Mouse (Mus musculus) forebrain, embryonic 12.5 days (tissue): ENCODE data around the gene Rbm48. TPM values are rescaled to one million over a fixed set of nuclear protein-coding genes. Genes with fewer than 3 reads are reported as not detected.

Source experiments
- ATAC-seq: fragments of 200-750 bp; cut with Nextera tagmentation; 2 replicates; pipeline ENCODE4 v1.8.0; 2017; ENCODE audit warnings: moderate TSS enrichment; ENCODE audit not compliant: low FRiP score
- H3K27ac ChIP-seq: fragments of 300-500 bp; sonication (generic); 2 replicates; pipeline ENCODE4 v1.5.1; 2016; ENCODE audit warnings: mild to moderate bottlenecking
- H3K27me3 ChIP-seq: fragments of 300-500 bp; sonication (generic); 2 replicates; pipeline ENCODE4 v1.6.1; 2016; ENCODE audit warnings: mild to moderate bottlenecking
- H3K36me3 ChIP-seq: fragments of 300-500 bp; sonication (generic); replicated peaks from 2 replicates; pipeline ENCODE4 v1.6.1; 2016; ENCODE audit warnings: mild to moderate bottlenecking
- H3K4me1 ChIP-seq: fragments of 300-500 bp; sonication (generic); 2 replicates; pipeline ENCODE4 v1.6.1; 2016
- H3K4me2 ChIP-seq: fragments of 300-500 bp; sonication (generic); 2 replicates; pipeline ENCODE4 v1.6.1; 2016; ENCODE audit warnings: mild to moderate bottlenecking, moderate library complexity
- H3K4me3 ChIP-seq: fragments of 300-500 bp; sonication (generic); replicated peaks from 2 replicates; pipeline ENCODE4 v1.5.1; 2016; ENCODE audit warnings: mild to moderate bottlenecking
- H3K9ac ChIP-seq: fragments of 300-500 bp; sonication (generic); 2 replicates; pipeline ENCODE4 v1.6.1; 2016; ENCODE audit warnings: mild to moderate bottlenecking
- H3K9me3 ChIP-seq: fragments of 300-500 bp; sonication (generic); 2 replicates; pipeline ENCODE4 v1.6.1; 2016
- WGBS: fragments of 180-500 bp; shearing (Covaris S2); methylation state at CpG from one replicate; pipeline ENCODE4 v1.1.7; 2016; 5-methylcytosine and 5-hydroxymethylcytosine counted together
- polyA plus RNA-seq: library from polyadenylated mRNA; unstranded; fragments of >200 nt; fragmentation: Nextera tagmentation; extraction: Ambion mirVana; gene quantifications from 2 replicates; pipeline ENCODE4 v1.2.1, GENCODE M21; 2016

The Rbm48 gene
- polyA plus RNA-seq, 1 experiment from 2014 or later = 14.3 TPM

GRCm38 (mm10) chr5:3543629-3544479 is 52.5 kb downstream of the Rbm48 start, which contains the start of gene Fam133b:
TSS of gene Fam133b (plus strand) at chr5:3543833.
- Histone ChIP-seq H3K9me3 (no peaks in the 10 kb centered on the region), H3K27me3 (no peaks in the 10 kb centered on the region), H3K4me2 (peak within 1 kb of the TSS; percentile 69), H3K4me1 (peaks cover 12% of the 10 kb centered on the region), H3K9ac (peak within 1 kb of the TSS; percentile 89), H3K4me3 (peak within 1 kb of the TSS; percentile 92), H3K27ac (peak within 1 kb of the TSS; percentile 90), H3K36me3 (peaks cover 8% of the 10 kb centered on the region)
- peak; percentile 97 for ATAC-seq
- WGBS = under 1% methylated on average over 59 of the region's 80 CpGs

- H3K4me2 ChIP-seq = no peak overlapping the region
- H3K4me1 ChIP-seq = peaks cover 12% of the 10 kb centered on the region
- peaks cover 3% of the 10 kb centered on the region for H3K36me3 ChIP-seq
- H3K27ac ChIP-seq = no peak overlapping the region
- WGBS = 81% methylated on average over 6 of the region's 6 CpGs
- no peaks in the 10 kb centered on the region for H3K9me3 ChIP-seq
- H3K4me3 ChIP-seq = no peak overlapping the region
- no peak overlapping the region for H3K9ac ChIP-seq
- no peak for ATAC-seq
- H3K27me3 ChIP-seq = no peaks in the 10 kb centered on the region
Observed at GRCm38 (mm10) chr5:3541871-3542270, 54.5 kb downstream of the Rbm48 start.

GRCm38 (mm10) chr5:3538505-3539472 is 57.6 kb downstream of the Rbm48 start:
- Histone ChIP-seq H3K27ac (no peak overlapping the region), H3K27me3 (no peaks in the 10 kb centered on the region), H3K36me3 (no peaks in the 10 kb centered on the region), H3K4me3 (no peak overlapping the region), H3K9ac (no peak overlapping the region), H3K4me1 (no peaks in the 10 kb centered on the region), H3K4me2 (no peak overlapping the region), H3K9me3 (no peaks in the 10 kb centered on the region)
- WGBS = 70% methylated on average over 11 of the region's 11 CpGs
- no peak for ATAC-seq

GRCm38 (mm10) chr5:3536592-3537212 is 59.7 kb downstream of the Rbm48 start:
- Histone ChIP-seq H3K9me3 (no peaks in the 10 kb centered on the region), H3K36me3 (no peaks in the 10 kb centered on the region), H3K9ac (no peak overlapping the region), H3K4me2 (no peak overlapping the region), H3K27ac (no peak overlapping the region), H3K27me3 (no peaks in the 10 kb centered on the region), H3K4me1 (no peaks in the 10 kb centered on the region), H3K4me3 (no peak overlapping the region)
- WGBS = 74% methylated on average over 3 of the region's 3 CpGs
- ATAC-seq = no peak

Other genes starting within 250 kb of the Rbm48 start
- 44.1 and 44.6 TPM in 2 replicates for gene Fam133b, start 52.8 kb downstream of the Rbm48 start, polyA plus RNA-seq
- 4.9 and 6.2 TPM in 2 replicates for gene 1700109H08Rik, start 25.0 kb downstream of the Rbm48 start, polyA plus RNA-seq
- 21.8 and 22.4 TPM in 2 replicates for gene Pex1, start 519 bp downstream of the Rbm48 start, polyA plus RNA-seq
- gene Tmbim7, start 54.6 kb upstream of the Rbm48 start, polyA plus RNA-seq = not detected in 2 replicates
- gene Gatad1, start 60.6 kb upstream of the Rbm48 start, polyA plus RNA-seq = 73.5 and 76.0 TPM in 2 replicates
- gene Ankib1, start 206.3 kb upstream of the Rbm48 start, polyA plus RNA-seq = 21.6 and 22.1 TPM in 2 replicates
- gene Krit1, start 206.6 kb upstream of the Rbm48 start, polyA plus RNA-seq = 77.8 and 83.3 TPM in 2 replicates
- gene Lrrd1, start 248.6 kb upstream of the Rbm48 start, polyA plus RNA-seq = 0.06 and 0.10 TPM in 2 replicates